Mouse (Mus musculus): ENCODE measurements around the gene Dnah6. TPM values are rescaled to one million over a fixed set of nuclear protein-coding genes. Genes with fewer than 3 reads are reported as not detected.

Gene Dnah6
- under 1 TPM; 0.41 to 0.50 TPM for total RNA-seq (2021)

- DNase-seq, result peak; percentile 94
- intact Hi-C loops (cut with DNase I), result loop anchor here (10.0 kb wide), 1 partner anchor 437 kb away; the partner anchor contains the start of gene Tcf7l1
These were observed at the start of gene Dnah6 for GRCm38 (mm10) chr6:73221189-73221957. Gene Dnah6, minus strand, starts transcription at chr6:73221651.

GRCm38 (mm10) chr6:73269374-73269773 is 47.9 kb upstream of the Dnah6 start:
- no peak for DNase-seq
- intact Hi-C loops (cut with DNase I), result no loop called here

- DNase-seq, result no peak
- intact Hi-C loops (cut with DNase I), result no loop called here
These were observed 46.4 kb upstream of the Dnah6 start for GRCm38 (mm10) chr6:73267738-73268311.

- intact Hi-C loops (cut with DNase I), result no loop called here
- DNase-seq, result no peak
These were observed 43.4 kb upstream of the Dnah6 start for GRCm38 (mm10) chr6:73264801-73265200.

- no peak for DNase-seq
- intact Hi-C loops (cut with DNase I), result no loop called here
These were observed 38.7 kb upstream of the Dnah6 start for GRCm38 (mm10) chr6:73260110-73260509.

- intact Hi-C loops (cut with DNase I), result no loop called here
- DNase-seq, result no peak
These were observed 35.6 kb upstream of the Dnah6 start for GRCm38 (mm10) chr6:73257068-73257467.

- intact Hi-C loops (cut with DNase I), result no loop called here
- DNase-seq, result peak; percentile 50 to 54
These were observed 33.1 kb upstream of the Dnah6 start for GRCm38 (mm10) chr6:73254307-73255228.

GRCm38 (mm10) chr6:73253584-73253983 is 32.1 kb upstream of the Dnah6 start:
- DNase-seq, result no peak
- intact Hi-C loops (cut with DNase I), result no loop called here

- intact Hi-C loops (cut with DNase I), result no loop called here
- DNase-seq, result no peak
These were observed 31.6 kb upstream of the Dnah6 start for GRCm38 (mm10) chr6:73253006-73253405.

GRCm38 (mm10) chr6:73252396-73252795 is 30.9 kb upstream of the Dnah6 start:
- intact Hi-C loops (cut with DNase I), result no loop called here
- DNase-seq, result no peak

- DNase-seq, result no peak
These were observed 29.9 kb upstream of the Dnah6 start for GRCm38 (mm10) chr6:73251336-73251735.

GRCm38 (mm10) chr6:73249851-73250250 is 28.4 kb upstream of the Dnah6 start:
- intact Hi-C loops (cut with DNase I), result no loop called here
- no peak for DNase-seq

More at GRCm38 (mm10) chr6:73251336-73251735, 29.9 kb upstream of the Dnah6 start:
- intact Hi-C loops (cut with DNase I), result no loop called here

GRCm38 (mm10) chr6:73249049-73249422 is 27.6 kb upstream of the Dnah6 start:
- peak; percentile 45 to 55 for DNase-seq
- intact Hi-C loops (cut with DNase I), result no loop called here

- DNase-seq, result peak; percentile 93 to 94
- intact Hi-C loops (cut with DNase I), result no loop called here
These were observed 27.0 kb upstream of the Dnah6 start, which contains the start of gene Suclg1 for GRCm38 (mm10) chr6:73248237-73249048. Gene Suclg1, plus strand, starts transcription at chr6:73248382.

GRCm38 (mm10) chr6:73247452-73247851 is 26.0 kb upstream of the Dnah6 start:
- peak in 1 of 2 experiments; percentile 38 for DNase-seq
- intact Hi-C loops (cut with DNase I), result no loop called here

GRCm38 (mm10) chr6:73246821-73247220 is 25.4 kb upstream of the Dnah6 start:
- intact Hi-C loops (cut with DNase I), result no loop called here
- DNase-seq, result no peak

- DNase-seq, result no peak
- intact Hi-C loops (cut with DNase I), result no loop called here
These were observed 14.2 kb upstream of the Dnah6 start for GRCm38 (mm10) chr6:73235650-73236049.

- DNase-seq, result no peak
- intact Hi-C loops (cut with DNase I), result no loop called here
These were observed 12.9 kb upstream of the Dnah6 start for GRCm38 (mm10) chr6:73234302-73234900.

- intact Hi-C loops (cut with DNase I), result no loop called here
- DNase-seq, result no peak
These were observed 11.8 kb upstream of the Dnah6 start for GRCm38 (mm10) chr6:73233202-73233726.

GRCm38 (mm10) chr6:73232152-73232584 is 10.7 kb upstream of the Dnah6 start:
- no peak for DNase-seq
- intact Hi-C loops (cut with DNase I), result no loop called here

All from heart, postnatal 10 days (tissue).